Mouse (Mus musculus) heart, embryonic 16.5 days (tissue): Measurements from ENCODE around the gene Cnksr1. TPM values are rescaled to one million over a fixed set of nuclear protein-coding genes. Genes with fewer than 3 reads are reported as not detected.
"Not testable (repeated sequence)": the region's sequence is repeated elsewhere in the genome, so short reads cannot be mapped to it uniquely, and the experiment has no call there.

ENCODE experiments used
- ATAC-seq: fragments of 200-750 bp; cut with Nextera tagmentation; replicated peaks from 2 replicates; pipeline ENCODE4 v1.8.0; 2017; ENCODE audit warnings: moderate number of reproducible peaks; ENCODE audit not compliant: insufficient read depth, low FRiP score; ENCODE audit errors: extremely low read depth
- H3K27ac ChIP-seq: fragments of 300-500 bp; sonication (generic); 2 replicates; pipeline ENCODE4 v1.5.1; 2014; ENCODE audit warnings: mild to moderate bottlenecking, low read length, control low read depth, moderate library complexity
- H3K27me3 ChIP-seq: fragments of 300-500 bp; sonication (generic); 2 replicates; pipeline ENCODE4 v1.6.1; 2014; ENCODE audit warnings: low read length, mixed read lengths; ENCODE audit not compliant: control insufficient read depth, insufficient read depth
- H3K36me3 ChIP-seq: fragments of 300-500 bp; sonication (generic); 2 replicates; pipeline ENCODE4 v1.6.1; 2014; ENCODE audit not compliant: control insufficient read depth, insufficient read depth
- H3K4me1 ChIP-seq: fragments of 300-500 bp; sonication (generic); 2 replicates; pipeline ENCODE4 v1.6.1; 2014; ENCODE audit warnings: low read length, mixed read lengths; ENCODE audit not compliant: control insufficient read depth, insufficient read depth
- H3K4me2 ChIP-seq: fragments of 300-500 bp; sonication (generic); 2 replicates; pipeline ENCODE4 v1.6.1; 2014; ENCODE audit warnings: low read depth, mild to moderate bottlenecking, control low read depth, low read length
- H3K4me3 ChIP-seq: fragments of 300-500 bp; sonication (generic); 2 replicates; pipeline ENCODE4 v1.5.1; 2014; ENCODE audit warnings: mild to moderate bottlenecking, control low read depth, low read length
- H3K9ac ChIP-seq: fragments of 300-500 bp; sonication (generic); 2 replicates; pipeline ENCODE4 v1.6.1; 2014; ENCODE audit warnings: low read length, control low read depth
- H3K9me3 ChIP-seq: fragments of 300-500 bp; sonication (generic); replicated peaks from 2 replicates; pipeline ENCODE4 v1.6.1; 2016; ENCODE audit warnings: low read length; ENCODE audit not compliant: control insufficient read depth
- WGBS: fragments of 180-500 bp; shearing (Covaris S2); extraction: QIAGEN DNeasy Blood & Tissue Kit; methylation state at CpG from one replicate; pipeline ENCODE4 v1.1.7; 2014; 5-methylcytosine and 5-hydroxymethylcytosine counted together
- polyA plus RNA-seq: library from polyadenylated mRNA; unstranded; fragments of >200 nt; fragmentation: Nextera tagmentation; extraction: Ambion mirVana; gene quantifications from 2 replicates; pipeline ENCODE4 v1.2.1, GENCODE M21; 2015

The Cnksr1 gene
- polyA plus RNA-seq, 1 experiment from 2014 or later = 1.1 TPM

DNA sequence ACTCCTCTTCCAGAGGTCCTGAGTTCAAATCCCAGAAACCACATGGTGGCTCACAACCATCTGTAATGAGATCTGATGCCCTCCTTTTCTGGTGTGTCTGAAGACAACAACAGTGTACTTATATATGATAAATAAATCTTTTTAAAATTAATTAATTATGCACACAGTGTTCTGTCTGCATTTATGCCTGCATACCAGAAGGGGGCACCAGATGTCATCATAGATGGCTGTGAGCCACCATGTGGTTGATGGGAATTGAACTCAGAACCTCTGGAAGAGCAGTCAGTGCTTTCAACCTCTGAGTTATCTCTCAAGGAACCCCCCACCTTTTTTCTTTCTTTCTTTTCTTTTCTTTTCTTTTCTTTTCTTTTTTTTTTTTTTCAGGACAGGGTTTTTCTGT, 31.4 kb upstream of the Cnksr1 start:
- not testable (repeated sequence) for H3K36me3 ChIP-seq, H3K4me1 ChIP-seq, H3K4me3 ChIP-seq, H3K4me2 ChIP-seq, H3K27ac ChIP-seq, H3K27me3 ChIP-seq, H3K9ac ChIP-seq, H3K9me3 ChIP-seq, ATAC-seq

- H3K4me1 ChIP-seq = peaks cover 5% of the 10 kb centered on the region
- no peak for ATAC-seq
- no peaks in the 10 kb centered on the region for H3K36me3 ChIP-seq
- no peak overlapping the region for H3K4me2 ChIP-seq
- no peak overlapping the region for H3K4me3 ChIP-seq
- H3K9me3 ChIP-seq = no peaks in the 10 kb centered on the region; the same call in 1 of the 2 replicates
- no peak overlapping the region for H3K27ac ChIP-seq
- WGBS = 83% methylated on average over 19 of the region's 19 CpGs
- H3K9ac ChIP-seq = no peak overlapping the region
- no peaks in the 10 kb centered on the region for H3K27me3 ChIP-seq
Observed at GRCm38 (mm10) chr4:134268102-134268655, 30.0 kb upstream of the Cnksr1 start.

GRCm38 (mm10) chr4:134265860-134266585, 27.8 kb upstream of the Cnksr1 start:
- H3K4me1 ChIP-seq = no peaks in the 10 kb centered on the region
- no peaks in the 10 kb centered on the region for H3K27me3 ChIP-seq
- no peak overlapping the region for H3K4me2 ChIP-seq
- H3K36me3 ChIP-seq = no peaks in the 10 kb centered on the region
- no peak overlapping the region for H3K27ac ChIP-seq
- no peak overlapping the region for H3K4me3 ChIP-seq
- H3K9me3 ChIP-seq = no peaks in the 10 kb centered on the region; the same call in 1 of the 2 replicates
- ATAC-seq = no peak
- WGBS = 63% methylated on average over 9 of the region's 9 CpGs
- H3K9ac ChIP-seq = no peak overlapping the region

DNA sequence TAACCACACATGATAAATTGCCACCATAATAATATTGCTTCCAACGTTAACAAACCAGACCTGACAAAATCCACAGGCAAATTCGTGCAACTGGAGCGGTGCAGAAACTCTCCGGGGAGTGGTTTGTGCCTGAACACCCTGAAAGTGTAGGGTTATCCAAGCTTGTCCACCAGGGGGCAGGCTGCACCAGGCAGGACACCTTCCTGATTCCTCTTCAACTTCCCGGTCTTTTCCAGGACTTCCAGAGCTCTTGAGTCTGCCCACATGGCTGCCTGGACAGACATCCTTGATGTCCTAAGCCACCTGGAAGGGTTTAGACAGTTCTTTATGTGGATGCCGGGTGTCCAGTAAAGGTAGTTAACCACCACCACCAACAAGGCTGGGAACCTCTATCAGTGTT, 25.0 kb upstream of the Cnksr1 start:
- Histone ChIP-seq H3K27ac (no peak overlapping the region), H3K27me3 (no peaks in the 10 kb centered on the region), H3K9ac (no peak overlapping the region), H3K9me3 (no peaks in the 10 kb centered on the region; the same call in 1 of the 2 replicates), H3K4me1 (no peaks in the 10 kb centered on the region), H3K36me3 (no peaks in the 10 kb centered on the region), H3K4me2 (no peak overlapping the region), H3K4me3 (no peak overlapping the region)
- ATAC-seq = no peak
- 28% methylated on average over 6 of the region's 6 CpGs for WGBS

- Histone ChIP-seq H3K9ac (no peak overlapping the region), H3K27ac (peak overlapping the region; percentile 14; the same call in 1 of the 2 replicates), H3K4me2 (no peak overlapping the region), H3K4me1 (peaks cover 25% of the 10 kb centered on the region), H3K36me3 (no peaks in the 10 kb centered on the region), H3K9me3 (no peaks in the 10 kb centered on the region), H3K4me3 (no peak overlapping the region), H3K27me3 (peaks cover 4% of the 10 kb centered on the region; the same call in 1 of the 2 replicates)
- WGBS = 56% methylated on average over 11 of the region's 11 CpGs
- ATAC-seq = no peak
Observed at GRCm38 (mm10) chr4:134258354-134258753, 20.2 kb upstream of the Cnksr1 start.

- no peak for ATAC-seq
- peaks cover 11% of the 10 kb centered on the region for H3K27me3 ChIP-seq
- 33% methylated on average over 11 of the region's 11 CpGs for WGBS
- no peaks in the 10 kb centered on the region for H3K9me3 ChIP-seq
- peak overlapping the region; percentile 34 for H3K27ac ChIP-seq
- no peaks in the 10 kb centered on the region for H3K36me3 ChIP-seq
- H3K9ac ChIP-seq = no peak overlapping the region
- no peak overlapping the region for H3K4me3 ChIP-seq
- peaks cover 28% of the 10 kb centered on the region for H3K4me1 ChIP-seq
- peak overlapping the region; percentile 22 for H3K4me2 ChIP-seq
Observed at GRCm38 (mm10) chr4:134257198-134258009, 19.2 kb upstream of the Cnksr1 start.

DNA sequence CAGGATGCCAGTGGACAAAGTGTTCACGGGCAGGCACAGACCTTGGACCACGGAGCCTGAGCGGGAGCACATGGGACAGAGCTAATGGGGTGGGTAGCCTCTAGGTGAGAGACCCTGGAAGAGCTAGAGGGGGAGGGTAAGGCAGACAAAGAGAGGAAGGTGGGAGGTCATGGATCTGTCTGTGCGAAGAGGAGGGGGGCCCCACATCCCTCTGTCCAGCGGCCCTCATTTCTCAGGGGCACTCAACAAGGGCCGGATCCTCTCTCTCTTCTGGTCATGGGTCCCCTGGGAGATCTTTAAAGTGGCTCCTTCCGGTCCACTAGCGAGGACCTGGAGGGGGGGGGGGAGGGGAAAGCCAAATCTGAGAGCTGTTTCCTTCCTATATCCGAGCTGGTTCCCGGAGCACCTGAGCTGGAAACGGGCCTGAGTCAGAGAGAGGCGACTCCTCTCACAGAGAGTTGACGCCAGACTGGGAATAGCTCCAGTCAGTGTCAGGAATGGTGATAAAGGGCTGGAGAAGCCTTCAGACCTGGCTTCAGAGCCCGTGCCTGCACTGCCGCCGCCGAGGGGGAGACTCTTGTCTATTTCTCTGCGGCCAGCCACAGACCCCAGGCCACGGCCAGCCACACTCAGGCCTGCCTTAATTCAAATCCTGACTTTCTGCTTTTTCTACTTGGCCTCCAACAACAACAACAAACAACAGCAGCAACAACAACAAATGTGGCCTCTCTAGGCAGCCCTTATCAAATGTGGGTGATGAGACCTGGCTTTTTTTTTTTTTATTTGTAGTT, 18.4 kb upstream of the Cnksr1 start:
- H3K27ac ChIP-seq = peak overlapping the region; percentile 38
- no peaks in the 10 kb centered on the region for H3K36me3 ChIP-seq
- no peak overlapping the region for H3K4me3 ChIP-seq
- peak; percentile 34; the same call in 1 of the 2 replicates for ATAC-seq
- H3K4me2 ChIP-seq = peak overlapping the region; percentile 22
- H3K9ac ChIP-seq = peak overlapping the region; percentile 7; the same call in 1 of the 2 replicates
- H3K9me3 ChIP-seq = no peaks in the 10 kb centered on the region
- H3K4me1 ChIP-seq = peaks cover 35% of the 10 kb centered on the region
- peaks cover 19% of the 10 kb centered on the region for H3K27me3 ChIP-seq
- WGBS = 18% methylated on average over 19 of the region's 19 CpGs

DNA sequence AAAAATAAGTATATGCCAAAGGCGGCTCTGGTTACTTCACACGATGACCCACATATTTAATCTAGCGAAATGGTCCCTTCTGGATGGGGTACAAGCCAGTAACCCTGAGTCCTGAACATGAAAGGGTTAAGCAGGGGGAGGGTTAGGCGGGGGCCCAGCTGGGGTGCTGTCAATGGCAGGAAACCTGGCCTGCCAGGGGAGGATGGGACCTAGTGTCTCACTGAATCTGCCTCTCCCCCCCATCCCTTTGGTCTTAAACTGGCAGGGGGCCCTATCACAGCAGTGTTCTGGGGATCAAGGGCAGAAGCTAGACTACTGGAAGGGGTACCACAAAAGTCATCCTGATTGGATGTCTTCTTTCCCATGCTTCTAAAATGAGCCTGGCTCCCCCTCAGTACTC, 17.7 kb upstream of the Cnksr1 start:
- peak overlapping the region; percentile 19; the same call in 1 of the 2 replicates for H3K4me2 ChIP-seq
- H3K27ac ChIP-seq = peak overlapping the region; percentile 38
- no peak overlapping the region for H3K4me3 ChIP-seq
- H3K36me3 ChIP-seq = no peaks in the 10 kb centered on the region
- ATAC-seq = no peak
- H3K9me3 ChIP-seq = no peaks in the 10 kb centered on the region
- peaks cover 40% of the 10 kb centered on the region for H3K4me1 ChIP-seq
- peaks cover 24% of the 10 kb centered on the region for H3K27me3 ChIP-seq
- WGBS = 50% methylated on average over 4 of the region's 4 CpGs
- H3K9ac ChIP-seq = no peak overlapping the region
